Mouse (Mus musculus) megakaryocyte, embryonic 14.5 days (primary cell): Measurements from ENCODE around the gene Shld2.

Experiments
- FLI1 ChIP-seq: IDR thresholded peaks from 2 replicates; pipeline ENCODE4 v1.6.1; 2012; ENCODE audit warnings: low read length, inconsistent platforms, mixed read lengths
- GATA1 ChIP-seq: IDR thresholded peaks from 3 replicates; pipeline ENCODE4 v1.6.1; 2012; ENCODE audit warnings: mixed read lengths, low read length, inconsistent platforms, borderline replicate concordance

DNA sequence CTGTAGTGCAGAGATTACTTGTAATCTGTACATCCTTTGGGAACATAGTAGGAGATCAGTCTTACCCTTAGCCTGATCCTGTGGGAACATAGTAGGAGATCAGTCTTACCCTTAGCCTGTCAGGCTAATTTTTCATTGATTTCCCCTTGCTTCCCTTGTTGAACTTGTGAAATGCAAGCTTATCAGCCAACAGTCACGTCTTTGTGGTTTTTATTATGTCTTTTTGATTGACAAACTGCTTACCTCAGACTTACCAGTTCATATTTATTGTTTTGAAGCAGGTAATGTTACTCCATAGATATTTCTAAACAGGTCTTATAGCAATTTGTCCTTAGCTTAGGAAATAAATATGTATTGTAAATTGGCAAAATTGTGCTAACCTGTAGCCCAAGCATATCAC, 17.3 kb upstream of the Shld2 start:
- no peak for TF ChIP-seq GATA1
- TF ChIP-seq FLI1: no peak
